Mouse (Mus musculus) lung, embryonic 16.5 days (tissue): ENCODE data around the gene Oas3. TPM values are rescaled to one million over a fixed set of nuclear protein-coding genes. Genes with fewer than 3 reads are reported as not detected.

Experiments
- ATAC-seq: fragments of 200-750 bp; cut with Nextera tagmentation; 2 replicates; pipeline ENCODE4 v1.8.0; 2017; ENCODE audit warnings: low read depth, mild to moderate bottlenecking, moderate library complexity
- H3K27ac ChIP-seq: fragments of 300-500 bp; sonication (generic); 2 replicates; pipeline ENCODE4 v1.5.1; 2014; ENCODE audit warnings: mild to moderate bottlenecking, control low read depth, low read length
- H3K27me3 ChIP-seq: fragments of 300-500 bp; sonication (generic); 2 replicates; pipeline ENCODE4 v1.6.1; 2014; ENCODE audit warnings: low read depth, low read length, mixed read lengths; ENCODE audit not compliant: control insufficient read depth, insufficient read depth
- H3K36me3 ChIP-seq: fragments of 300-500 bp; sonication (generic); 2 replicates; pipeline ENCODE4 v1.6.1; 2014; ENCODE audit warnings: low read length; ENCODE audit not compliant: control insufficient read depth, insufficient read depth
- H3K4me1 ChIP-seq: fragments of 300-500 bp; sonication (generic); replicated peaks from 2 replicates; pipeline ENCODE4 v1.6.1; 2014; ENCODE audit warnings: low read length, mixed read lengths; ENCODE audit not compliant: control insufficient read depth, insufficient read depth
- H3K4me2 ChIP-seq: fragments of 300-500 bp; sonication (generic); 2 replicates; pipeline ENCODE4 v1.6.1; 2014; ENCODE audit warnings: low read depth, low read length, control low read depth
- H3K4me3 ChIP-seq: fragments of 300-500 bp; sonication (generic); 2 replicates; pipeline ENCODE4 v1.5.1; 2014; ENCODE audit warnings: mild to moderate bottlenecking, low read length, control low read depth
- H3K9ac ChIP-seq: fragments of 300-500 bp; sonication (generic); 2 replicates; pipeline ENCODE4 v1.6.1; 2014; ENCODE audit warnings: low read length, control low read depth
- H3K9me3 ChIP-seq: fragments of 300-500 bp; sonication (generic); 2 replicates; pipeline ENCODE4 v1.6.1; 2016; ENCODE audit warnings: low read length; ENCODE audit not compliant: control insufficient read depth
- WGBS: fragments of 180-500 bp; shearing (Covaris S2); extraction: QIAGEN DNeasy Blood & Tissue Kit; methylation state at CpG from one replicate; pipeline ENCODE4 v1.1.7; 2014; 5-methylcytosine and 5-hydroxymethylcytosine counted together
- polyA plus RNA-seq: library from polyadenylated mRNA; unstranded; fragments of >200 nt; fragmentation: Nextera tagmentation; extraction: Ambion mirVana; gene quantifications from 2 replicates; pipeline ENCODE4 v1.2.1, GENCODE M21; 2015

Gene Oas3
- polyA plus RNA-seq, 1 experiment from 2014 or later: 0.10 TPM

- H3K4me3 ChIP-seq: no peak overlapping the region
- WGBS: 2% methylated on average over 16 of the region's 16 CpGs
- no peak overlapping the region for H3K27ac ChIP-seq
- peaks cover 49% of the 10 kb centered on the region for H3K27me3 ChIP-seq
- no peak overlapping the region for H3K4me2 ChIP-seq
- H3K36me3 ChIP-seq: no peaks in the 10 kb centered on the region
- ATAC-seq: no peak
- no peak overlapping the region for H3K9ac ChIP-seq
- peaks cover 8% of the 10 kb centered on the region for H3K4me1 ChIP-seq
- no peaks in the 10 kb centered on the region for H3K9me3 ChIP-seq
Measured at GRCm38 (mm10) chr5:120714314-120714713, 63.1 kb downstream of the Oas3 start.

- no peak overlapping the region for H3K4me2 ChIP-seq
- peaks cover 8% of the 10 kb centered on the region for H3K4me1 ChIP-seq
- no peak overlapping the region for H3K27ac ChIP-seq
- H3K9ac ChIP-seq: no peak overlapping the region
- H3K27me3 ChIP-seq: peaks cover 49% of the 10 kb centered on the region
- no peak for ATAC-seq
- no peaks in the 10 kb centered on the region for H3K36me3 ChIP-seq
- no peaks in the 10 kb centered on the region for H3K9me3 ChIP-seq
- no peak overlapping the region for H3K4me3 ChIP-seq
- 60% methylated on average over 8 of the region's 8 CpGs for WGBS
Measured at GRCm38 (mm10) chr5:120712721-120713120, 64.7 kb downstream of the Oas3 start.

GRCm38 (mm10) chr5:120711827-120712226 lies 65.6 kb downstream of the Oas3 start, which contains the start of gene Dtx1:
Gene Dtx1, minus strand, starts transcription at chr5:120711927.
- peaks cover 49% of the 10 kb centered on the region for H3K27me3 ChIP-seq
- WGBS: 39% methylated on average over 3 of the region's 3 CpGs
- peaks cover 8% of the 10 kb centered on the region for H3K4me1 ChIP-seq
- no peaks in the 10 kb centered on the region for H3K9me3 ChIP-seq
- H3K9ac ChIP-seq: 0 out of 2 replicates have a peak within 1 kb of the TSS, but pooled peaks have one; percentile 19
- no peak for ATAC-seq
- H3K36me3 ChIP-seq: no peaks in the 10 kb centered on the region
- H3K4me3 ChIP-seq: peak within 1 kb of the TSS; percentile 42
- H3K27ac ChIP-seq: no peak within 1 kb of the TSS
- peak within 1 kb of the TSS; percentile 60 for H3K4me2 ChIP-seq

GRCm38 (mm10) chr5:120711416-120711815 lies 66.0 kb downstream of the Oas3 start:
- peak overlapping the region; percentile 42 for H3K4me3 ChIP-seq
- H3K4me2 ChIP-seq: peak overlapping the region; percentile 60
- peaks cover 49% of the 10 kb centered on the region for H3K27me3 ChIP-seq
- H3K9me3 ChIP-seq: no peaks in the 10 kb centered on the region
- no peak overlapping the region for H3K27ac ChIP-seq
- no peaks in the 10 kb centered on the region for H3K36me3 ChIP-seq
- ATAC-seq: 0 out of 2 replicates have a peak, but pooled peaks have one; percentile 4
- 1% methylated on average over 41 of the region's 43 CpGs for WGBS
- peaks cover 12% of the 10 kb centered on the region for H3K4me1 ChIP-seq
- H3K9ac ChIP-seq: 0 out of 2 replicates have a peak overlapping the region, but pooled peaks have one; percentile 19

- Histone ChIP-seq H3K36me3 (no peaks in the 10 kb centered on the region), H3K9ac (0 out of 2 replicates have a peak overlapping the region, but pooled peaks have one; percentile 29), H3K27me3 (peaks cover 49% of the 10 kb centered on the region), H3K27ac (no peak overlapping the region), H3K4me3 (peak overlapping the region; percentile 42), H3K4me1 (peaks cover 12% of the 10 kb centered on the region), H3K4me2 (peak overlapping the region; percentile 60), H3K9me3 (no peaks in the 10 kb centered on the region)
- 2% methylated on average over 31 of the region's 34 CpGs for WGBS
- no peak for ATAC-seq
Measured at GRCm38 (mm10) chr5:120710826-120711248, 66.6 kb downstream of the Oas3 start.

GRCm38 (mm10) chr5:120710161-120710825 lies 67.2 kb downstream of the Oas3 start:
- Histone ChIP-seq H3K36me3 (no peaks in the 10 kb centered on the region), H3K27ac (no peak overlapping the region), H3K9ac (peak overlapping the region; percentile 29; the same call in 1 of the 2 replicates), H3K27me3 (peaks cover 49% of the 10 kb centered on the region), H3K9me3 (no peaks in the 10 kb centered on the region), H3K4me1 (peaks cover 12% of the 10 kb centered on the region), H3K4me2 (peak overlapping the region; percentile 60), H3K4me3 (peak overlapping the region; percentile 42)
- 3% methylated on average over 38 of the region's 40 CpGs for WGBS
- ATAC-seq: peak; percentile 30; the same call in 1 of the 2 replicates

GRCm38 (mm10) chr5:120706976-120707375 lies 70.5 kb downstream of the Oas3 start:
- WGBS: 41% methylated on average over 13 of the region's 13 CpGs
- H3K4me2 ChIP-seq: no peak overlapping the region
- H3K4me1 ChIP-seq: peaks cover 12% of the 10 kb centered on the region
- no peak overlapping the region for H3K4me3 ChIP-seq
- no peaks in the 10 kb centered on the region for H3K36me3 ChIP-seq
- no peak overlapping the region for H3K9ac ChIP-seq
- no peaks in the 10 kb centered on the region for H3K9me3 ChIP-seq
- peaks cover 27% of the 10 kb centered on the region for H3K27me3 ChIP-seq
- H3K27ac ChIP-seq: no peak overlapping the region
- no peak for ATAC-seq

GRCm38 (mm10) chr5:120706541-120706940 lies 70.9 kb downstream of the Oas3 start:
- Histone ChIP-seq H3K4me3 (no peak overlapping the region), H3K27me3 (peaks cover 22% of the 10 kb centered on the region), H3K4me2 (no peak overlapping the region), H3K4me1 (peaks cover 12% of the 10 kb centered on the region), H3K27ac (no peak overlapping the region), H3K36me3 (no peaks in the 10 kb centered on the region), H3K9ac (no peak overlapping the region), H3K9me3 (no peaks in the 10 kb centered on the region)
- ATAC-seq: no peak
- 6% methylated on average over 16 of the region's 16 CpGs for WGBS

GRCm38 (mm10) chr5:120704421-120704820 lies 73.0 kb downstream of the Oas3 start:
- no peak overlapping the region for H3K4me2 ChIP-seq
- no peak overlapping the region for H3K27ac ChIP-seq
- no peak overlapping the region for H3K9ac ChIP-seq
- H3K4me1 ChIP-seq: peaks cover 4% of the 10 kb centered on the region; the same call in 1 of the 2 replicates
- H3K4me3 ChIP-seq: no peak overlapping the region
- H3K27me3 ChIP-seq: peaks cover 1% of the 10 kb centered on the region; the same call in 1 of the 2 replicates
- 44% methylated on average over 6 of the region's 6 CpGs for WGBS
- H3K36me3 ChIP-seq: no peaks in the 10 kb centered on the region
- no peak for ATAC-seq
- H3K9me3 ChIP-seq: no peaks in the 10 kb centered on the region
